Mouse (Mus musculus) heart, postnatal 0 days (tissue): ENCODE measurements around the gene Borcs7. TPM values are rescaled to one million over a fixed set of nuclear protein-coding genes. Genes with fewer than 3 reads are reported as not detected.
"Not testable (repeated sequence)": the region's sequence is repeated elsewhere in the genome, so short reads cannot be mapped to it uniquely, and the experiment has no call there.

Experiments used
- ATAC-seq: fragments of 200-750 bp; cut with Nextera tagmentation; 2 replicates; pipeline ENCODE4 v1.8.0; 2017; ENCODE audit warnings: low read depth, moderate number of reproducible peaks, moderate library complexity; ENCODE audit not compliant: insufficient read depth
- DNase-seq: peaks from one replicate; pipeline ENCODE4 v3.0.0-alpha.2; 2016; ENCODE audit warnings: low spot score
- H3K27ac ChIP-seq: fragments of 300-500 bp; sonication (generic); 2 replicates; pipeline ENCODE4 v1.5.1; 2014; ENCODE audit warnings: low read depth, mild to moderate bottlenecking
- H3K27me3 ChIP-seq: fragments of 300-500 bp; sonication (generic); 2 replicates; pipeline ENCODE4 v1.6.1; 2014; ENCODE audit warnings: low read length, mixed read lengths; ENCODE audit not compliant: control insufficient read depth, insufficient read depth
- H3K36me3 ChIP-seq: fragments of 300-500 bp; sonication (generic); replicated peaks from 2 replicates; pipeline ENCODE4 v1.6.1; 2014; ENCODE audit warnings: low read length, mixed read lengths; ENCODE audit not compliant: control insufficient read depth, insufficient read depth
- H3K4me1 ChIP-seq: fragments of 300-500 bp; sonication (generic); 2 replicates; pipeline ENCODE4 v1.6.1; 2014; ENCODE audit warnings: antibody characterized with exemption; ENCODE audit not compliant: control insufficient read depth, insufficient read depth
- H3K4me2 ChIP-seq: fragments of 300-500 bp; sonication (generic); 2 replicates; pipeline ENCODE4 v1.6.1; 2014; ENCODE audit warnings: low read depth, mild to moderate bottlenecking, low read length, moderate library complexity
- H3K4me3 ChIP-seq: fragments of 300-500 bp; sonication (generic); 2 replicates; pipeline ENCODE4 v1.5.1; 2014; ENCODE audit warnings: low read depth, low read length
- H3K9ac ChIP-seq: fragments of 300-500 bp; sonication (generic); replicated peaks from 2 replicates; pipeline ENCODE4 v1.6.1; 2014; ENCODE audit warnings: low read depth, low read length, mixed read lengths
- H3K9me3 ChIP-seq: fragments of 300-500 bp; sonication (generic); replicated peaks from 2 replicates; pipeline ENCODE4 v1.6.1; 2016; ENCODE audit warnings: low read length; ENCODE audit not compliant: control insufficient read depth
- CTCF ChIP-seq: IDR thresholded peaks from 2 replicates; pipeline ENCODE4 v1.5.1; 2016; ENCODE audit warnings: antibody characterized with exemption, control low read depth, low read depth
- EP300 ChIP-seq: IDR thresholded peaks from 2 replicates; pipeline ENCODE4 v1.6.1; 2016; ENCODE audit warnings: antibody characterized with exemption, low read depth
- WGBS: fragments of 180-500 bp; shearing (Covaris S2); extraction: QIAGEN DNeasy Blood & Tissue Kit; methylation state at CpG from one replicate; pipeline ENCODE4 v1.1.7; 2014; 5-methylcytosine and 5-hydroxymethylcytosine counted together
- polyA plus RNA-seq: library from polyadenylated mRNA; unstranded; fragments of >200 nt; fragmentation: Nextera tagmentation; extraction: Ambion mirVana; gene quantifications from 2 replicates; pipeline ENCODE4 v1.2.1, GENCODE M21; 2015
- total RNA-seq: library from RNA; depleted of rRNA; stranded (reverse); fragments of >200 nt; gene quantifications from 2 replicates; pipeline ENCODE4 v1.2.3, GENCODE M21; 2014; ENCODE audit warnings: low replicate concordance

The Borcs7 gene
- total and polyA plus RNA-seq, 2 experiments from 2014 or later, result 9.0 to 22.2 TPM

DNA sequence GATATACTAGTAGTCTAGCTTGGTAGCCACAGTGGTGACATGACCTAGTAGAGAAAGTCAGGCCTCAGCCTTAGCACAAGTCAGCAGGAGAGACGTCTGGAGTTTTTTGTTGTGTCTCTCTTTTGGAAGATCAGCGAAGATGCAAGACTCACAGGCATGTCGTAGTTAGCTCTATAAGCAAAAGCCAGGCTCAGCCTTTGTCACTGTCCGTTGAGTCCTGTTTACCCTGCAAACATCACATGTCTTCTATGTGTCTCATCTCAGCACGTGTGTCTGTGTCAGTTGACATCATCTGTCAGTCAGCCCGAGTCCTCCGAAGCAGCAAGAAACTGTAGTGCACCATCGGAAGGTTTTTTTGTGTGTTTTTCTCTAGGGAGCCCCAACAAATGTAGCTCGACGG, 41.6 kb downstream of the Borcs7 start:
- no peak overlapping the region for H3K4me2 ChIP-seq
- no peak for ATAC-seq

DNA sequence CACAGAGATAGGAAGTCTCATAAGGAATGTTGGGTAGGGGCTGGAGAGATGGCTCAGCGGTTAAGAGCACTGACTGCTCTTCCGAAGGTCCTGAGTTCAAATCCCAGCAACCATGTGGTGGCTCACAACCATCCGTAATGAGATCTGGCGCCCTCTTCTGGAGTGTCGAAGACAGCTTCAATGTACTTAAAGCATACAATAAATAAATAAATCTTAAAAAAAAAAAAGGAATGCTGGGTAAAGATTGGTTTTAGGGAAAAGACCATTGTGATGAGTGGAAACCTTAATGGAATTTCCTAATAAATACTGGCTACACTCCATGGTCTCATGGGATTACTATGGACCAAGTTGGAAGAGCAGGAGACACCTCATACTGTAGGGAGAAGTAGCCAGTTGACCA, 43.0 kb downstream of the Borcs7 start:
- not testable (repeated sequence) for H3K4me3 ChIP-seq, H3K4me2 ChIP-seq, H3K9ac ChIP-seq, H3K9me3 ChIP-seq, ATAC-seq, H3K27me3 ChIP-seq, DNase-seq, H3K36me3 ChIP-seq, H3K4me1 ChIP-seq, H3K27ac ChIP-seq
- 94% methylated on average over 5 of the region's 5 CpGs for WGBS

More for the DNA sequence above, 41.6 kb downstream of the Borcs7 start:
- no peak for TF ChIP-seq CTCF
- TF ChIP-seq EP300, result no peak
- H3K27me3 ChIP-seq, result no peaks in the 10 kb centered on the region
- peaks cover 6% of the 10 kb centered on the region; the same call in 1 of the 2 replicates for H3K4me1 ChIP-seq
- no peak for DNase-seq
- H3K36me3 ChIP-seq, result peaks cover 8% of the 10 kb centered on the region; the same call in 1 of the 2 replicates
- 89% methylated on average over 10 of the region's 10 CpGs for WGBS
- H3K27ac ChIP-seq, result no peak overlapping the region
- no peak overlapping the region for H3K9ac ChIP-seq
- no peaks in the 10 kb centered on the region for H3K9me3 ChIP-seq
- H3K4me3 ChIP-seq, result no peak overlapping the region

DNA sequence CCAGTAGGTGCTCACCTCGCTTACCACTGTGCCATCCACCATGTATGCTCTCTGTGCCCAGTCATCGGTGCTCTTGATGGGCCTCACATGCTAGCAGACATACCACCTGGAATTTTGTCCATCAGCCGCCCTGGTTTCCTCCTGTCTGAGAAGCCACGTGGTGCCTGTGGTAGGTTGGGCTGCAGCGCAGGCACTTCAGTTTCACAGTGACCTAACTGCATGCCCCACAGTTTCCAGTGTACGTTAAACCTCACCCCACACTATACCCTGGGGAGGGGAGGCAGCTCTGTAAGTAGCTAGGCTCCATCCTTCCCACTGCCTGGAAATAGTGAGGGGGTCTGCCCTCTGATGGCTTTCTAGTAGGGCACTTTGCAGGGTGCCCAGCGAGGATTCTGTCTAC, 43.9 kb downstream of the Borcs7 start:
- TF ChIP-seq CTCF (no peak), EP300 (no peak)
- Histone ChIP-seq H3K27ac (no peak overlapping the region), H3K36me3 (peaks cover 10% of the 10 kb centered on the region), H3K4me2 (no peak overlapping the region), H3K4me1 (peaks cover 6% of the 10 kb centered on the region; the same call in 1 of the 2 replicates), H3K9ac (no peak overlapping the region), H3K9me3 (no peaks in the 10 kb centered on the region), H3K4me3 (no peak overlapping the region), H3K27me3 (no peaks in the 10 kb centered on the region)
- ATAC-seq (no peak), DNase-seq (no peak)
- WGBS, result 79% methylated on average over 7 of the region's 7 CpGs

DNA sequence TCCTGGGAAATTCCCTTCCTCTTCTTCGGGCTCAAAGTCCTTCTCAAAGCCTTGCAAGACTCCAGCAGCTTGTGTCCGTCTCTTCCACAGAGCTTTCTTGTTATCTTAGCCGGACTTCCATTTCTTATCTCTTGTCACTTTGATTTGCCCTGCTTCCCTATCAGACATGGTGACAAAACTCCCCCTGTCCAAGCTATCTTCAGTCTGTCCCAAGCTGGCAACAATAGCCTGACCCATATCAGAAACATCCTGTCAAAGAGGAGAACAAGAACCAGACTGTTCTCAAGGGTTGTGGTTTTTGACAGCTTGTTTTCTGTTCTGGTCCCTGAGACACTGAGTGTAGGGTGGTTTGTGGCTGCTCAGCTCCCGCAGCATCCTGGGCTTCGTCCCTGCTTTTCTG, 45.5 kb downstream of the Borcs7 start:
- 16% methylated on average over 5 of the region's 5 CpGs for WGBS
- peak; percentile 53; the same call in 1 of the 2 replicates for ATAC-seq
- H3K27ac ChIP-seq, result no peak overlapping the region

DNA sequence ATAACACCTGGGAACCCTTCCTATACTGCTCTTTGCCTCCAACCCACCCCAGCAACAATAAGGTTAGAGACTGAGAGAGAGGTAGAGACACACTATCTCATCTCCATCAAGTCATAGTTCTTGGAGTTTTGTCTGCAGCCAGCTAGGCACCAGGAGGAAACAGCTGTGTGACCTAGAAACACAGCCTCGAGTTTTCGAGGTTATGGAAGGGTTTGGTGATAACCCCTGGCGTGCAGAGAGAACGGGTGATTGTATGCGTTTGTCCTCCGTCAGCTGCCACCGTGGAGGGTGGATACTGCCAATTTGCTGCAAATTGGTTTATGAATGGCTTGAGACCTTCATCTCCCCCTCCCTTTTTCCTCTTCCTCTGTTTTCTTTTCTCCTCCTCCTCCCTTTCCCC, 47.4 kb downstream of the Borcs7 start:
- Histone ChIP-seq H3K9ac (no peak overlapping the region), H3K4me2 (no peak overlapping the region), H3K4me1 (peaks cover 6% of the 10 kb centered on the region; the same call in 1 of the 2 replicates), H3K9me3 (no peaks in the 10 kb centered on the region), H3K27ac (no peak overlapping the region), H3K4me3 (no peak overlapping the region), H3K36me3 (peaks cover 19% of the 10 kb centered on the region), H3K27me3 (no peaks in the 10 kb centered on the region)
- ATAC-seq, result no peak
- DNase-seq, result no peak
- TF ChIP-seq CTCF (no peak), EP300 (no peak)
- WGBS, result 56% methylated on average over 7 of the region's 7 CpGs

More for the DNA sequence above, 45.5 kb downstream of the Borcs7 start:
- H3K36me3 ChIP-seq, result peaks cover 19% of the 10 kb centered on the region
- H3K4me3 ChIP-seq, result no peak overlapping the region
- DNase-seq, result no peak
- H3K27me3 ChIP-seq, result no peaks in the 10 kb centered on the region
- H3K4me1 ChIP-seq, result peaks cover 6% of the 10 kb centered on the region; the same call in 1 of the 2 replicates
- H3K9ac ChIP-seq, result no peak overlapping the region
- TF ChIP-seq EP300 (no peak), CTCF (no peak)
- H3K9me3 ChIP-seq, result no peaks in the 10 kb centered on the region
- no peak overlapping the region for H3K4me2 ChIP-seq

DNA sequence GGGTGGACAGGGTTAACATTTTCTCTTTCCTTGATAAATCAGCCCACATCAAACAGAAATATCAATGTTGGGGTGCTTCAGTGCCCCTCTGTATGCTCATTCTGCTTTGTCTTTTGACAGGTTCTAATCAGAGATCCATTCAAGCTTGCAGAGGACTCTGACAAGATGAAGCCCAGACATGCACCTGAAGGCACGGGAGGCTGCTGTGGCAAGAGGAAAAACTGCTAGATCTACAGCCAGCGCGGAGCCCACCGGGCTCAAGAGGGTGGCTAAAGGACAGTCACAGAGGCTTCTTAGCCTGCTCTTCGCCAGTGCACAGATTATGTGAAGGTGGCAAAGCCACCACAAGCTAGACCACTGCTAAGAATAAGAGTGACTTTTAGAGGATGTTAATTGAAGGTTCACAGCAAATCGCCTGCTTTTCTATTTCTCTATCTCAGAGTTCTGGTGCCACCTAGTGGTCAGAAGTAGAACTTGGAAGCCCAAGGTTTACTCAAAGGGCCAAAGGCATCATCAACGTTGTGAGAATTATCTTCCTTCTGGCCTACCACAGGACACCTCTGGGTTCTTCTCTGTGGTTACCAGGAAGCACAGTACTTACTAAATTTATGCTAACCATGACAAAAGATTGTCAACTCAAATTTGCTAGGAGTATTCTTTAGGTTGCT, 50.8 kb downstream of the Borcs7 start:
- 48% methylated on average over 7 of the region's 7 CpGs for WGBS
- H3K4me3 ChIP-seq, result no peak overlapping the region
- peaks cover 11% of the 10 kb centered on the region for H3K36me3 ChIP-seq
- H3K9ac ChIP-seq, result no peak overlapping the region
- ATAC-seq, result no peak; the same call in 1 of the 2 replicates
- no peaks in the 10 kb centered on the region for H3K9me3 ChIP-seq
- TF ChIP-seq EP300 (no peak), CTCF (peak; percentile 84)
- no peak overlapping the region for H3K4me2 ChIP-seq
- peaks cover under 1% of the 10 kb centered on the region; the same call in 1 of the 2 replicates for H3K4me1 ChIP-seq
- DNase-seq, result peak; percentile 76
- H3K27me3 ChIP-seq, result no peaks in the 10 kb centered on the region
- H3K27ac ChIP-seq, result no peak overlapping the region
